Mouse (Mus musculus): ENCODE results near the gene Lrp1. TPM values are rescaled to one million over a fixed set of nuclear protein-coding genes. Genes with fewer than 3 reads are reported as not detected.

Lrp1 gene
- total and polyA plus RNA-seq, 3 experiments = 3.1 to 51.2 (median 11.8) TPM

GRCm38 (mm10) chr10:127605756-127606155 lies 15.2 kb downstream of the Lrp1 start (continued):
- no peak; the same call in 1 of the 2 replicates for TF ChIP-seq UBTF (IDR thresholded peaks at IDR 0.05; ENCODE audit: low read depth, low read length)
- TF ChIP-seq ZC3H11A (IDR thresholded peaks at IDR 0.05; ENCODE audit: low read depth, low read length) = no peak
- TF ChIP-seq CTCF (conservative IDR thresholded peaks at IDR 0.05 in 1 of 2, IDR thresholded peaks at IDR 0.05 in 1 of 2; ENCODE audit: low read depth in 2 of 2, low read length in 2 of 2) = no peak
- no peak for TF ChIP-seq MAZ (IDR thresholded peaks at IDR 0.05; ENCODE audit: low read depth, low read length)
- TF ChIP-seq KAT2A (IDR thresholded peaks at IDR 0.05; ENCODE audit: insufficient replicate concordance, low read length) = no peak
- TF ChIP-seq E2F4 (IDR thresholded peaks at IDR 0.05; ENCODE audit: insufficient replicate concordance, low read depth, low read length) = no peak
- TF ChIP-seq CHD2 (IDR thresholded peaks at IDR 0.05; ENCODE audit: low read length) = no peak
- no peak for TF ChIP-seq USF1 (IDR thresholded peaks at IDR 0.05; ENCODE audit: low read depth, low read length)
- peak; percentile 58 for TF ChIP-seq BHLHE40 (IDR thresholded peaks at IDR 0.05; ENCODE audit: low read depth, low read length)
- TF ChIP-seq RAD21 (IDR thresholded peaks at IDR 0.05; ENCODE audit: low read depth, low read length) = no peak
- TF ChIP-seq SMC3 (IDR thresholded peaks at IDR 0.05; ENCODE audit: low read depth, low read length) = no peak
- no peak; the same call in none of the 2 replicates for TF ChIP-seq POLR2A (IDR thresholded peaks at IDR 0.05; ENCODE audit: low read depth, low read length)
- TF ChIP-seq JUND (conservative IDR thresholded peaks at IDR 0.05; ENCODE audit: low read depth, low read length) = no peak
- TF ChIP-seq PAX5 (IDR thresholded peaks at IDR 0.05; ENCODE audit: low read length) = no peak
- no peak; the same call in 1 of the 2 replicates for TF ChIP-seq MXI1 (IDR thresholded peaks at IDR 0.05; ENCODE audit: low read depth, low read length)
- peak; percentile 31 for TF ChIP-seq MAX (IDR thresholded peaks at IDR 0.05; ENCODE audit: low read length)

- TF ChIP-seq TBP (conservative IDR thresholded peaks at IDR 0.05; ENCODE audit: low read depth, low read length) (0 out of 2 replicates have a peak, but pooled peaks have one; percentile 30), UBTF (IDR thresholded peaks at IDR 0.05; ENCODE audit: low read depth, low read length) (peak; percentile 78), POLR2A (IDR thresholded peaks at IDR 0.05; ENCODE audit: low read depth, low read length) (peak; percentile 60; the same call in 1 of the 2 replicates), RCOR1 (conservative IDR thresholded peaks at IDR 0.05; ENCODE audit: low read depth, low read length) (0 out of 2 replicates have a peak, but pooled peaks have one; percentile 10), NELFE (IDR thresholded peaks at IDR 0.05; ENCODE audit: low read depth, low read length) (peak; percentile 41; the same call in 1 of the 2 replicates), SIN3A (IDR thresholded peaks at IDR 0.05; ENCODE audit: low read length) (peak; percentile 2; the same call in 1 of the 2 replicates), MAFK (IDR thresholded peaks at IDR 0.05; ENCODE audit: insufficient replicate concordance, low read length) (no peak), ETS1 (conservative IDR thresholded peaks at IDR 0.05; ENCODE audit: low read depth, low read length) (no peak), MEF2A (IDR thresholded peaks at IDR 0.05; ENCODE audit: borderline replicate concordance, low read depth, low read length) (no peak), MAX (IDR thresholded peaks at IDR 0.05; ENCODE audit: low read length) (no peak), EP300 (IDR thresholded peaks at IDR 0.05; ENCODE audit: low read length) (no peak), CTCF (conservative IDR thresholded peaks at IDR 0.05 in 1 of 2, IDR thresholded peaks at IDR 0.05 in 1 of 2; ENCODE audit: low read depth in 2 of 2, low read length in 2 of 2) (no peak), KAT2A (IDR thresholded peaks at IDR 0.05; ENCODE audit: insufficient replicate concordance, low read length) (no peak), ZNF384 (IDR thresholded peaks at IDR 0.05; ENCODE audit: low read depth, low read length) (no peak), ZMIZ1 (IDR thresholded peaks at IDR 0.05; ENCODE audit: low read depth, low read length) (0 out of 2 replicates have a peak, but pooled peaks have one; percentile 13)
- dilution Hi-C loops (cut with MboI; ENCODE audit: extremely low pct_ligation_motif_present, extremely low pct_unique_long_range_greater_than_20kb, low sequenced_read_pairs) = no loop called here
- in situ Hi-C loops (cut with MboI; ENCODE audit: low pct_ligation_motif_present, low pct_unique_long_range_greater_than_20kb, low sequenced_read_pairs) = no loop called here
- no peak for DNase-seq (ENCODE audit: extremely low read depth)
- Histone ChIP-seq H3K4me3 (replicated peaks in 1 of 3; ENCODE audit: low read depth in 2 of 3, low read length in 2 of 3, poor library complexity in 1 of 3) (peak overlapping the region; percentile 34 to 71 (median 42)), H3K27ac (ENCODE audit: insufficient read depth, low read depth) (peak overlapping the region; percentile 100), H3K4me2 (ENCODE audit: insufficient read depth, low read depth, poor library complexity, severe bottlenecking) (peak overlapping the region; percentile 53), H3K36me3 (replicated peaks in 1 of 2; ENCODE audit: control insufficient read depth in 1 of 2, insufficient read depth in 1 of 2, low read length in 1 of 2) (peaks cover 0 to 3% of the 10 kb centered on the region in 2 experiments), H3K9ac (ENCODE audit: insufficient read depth, low read depth) (peak overlapping the region; percentile 55), H3K27me3 (replicated peaks) (no peaks in the 10 kb centered on the region), H3K9me3 (replicated peaks; ENCODE audit: low read length) (no peaks in the 10 kb centered on the region), H3K79me2 (replicated peaks; ENCODE audit: control insufficient read depth, extremely low read depth, insufficient read depth, poor library complexity, severe bottlenecking) (no peaks in the 10 kb centered on the region), H3K4me1 (ENCODE audit: control insufficient read depth in 1 of 2, insufficient read depth in 2 of 2) (peaks cover 30 to 77% of the 10 kb centered on the region in 2 experiments)
These were observed 15.7 kb downstream of the Lrp1 start for GRCm38 (mm10) chr10:127605251-127605547.
